8 mouse cellular contexts compared by ENCODE assay signal in the genomic region with DNA sequence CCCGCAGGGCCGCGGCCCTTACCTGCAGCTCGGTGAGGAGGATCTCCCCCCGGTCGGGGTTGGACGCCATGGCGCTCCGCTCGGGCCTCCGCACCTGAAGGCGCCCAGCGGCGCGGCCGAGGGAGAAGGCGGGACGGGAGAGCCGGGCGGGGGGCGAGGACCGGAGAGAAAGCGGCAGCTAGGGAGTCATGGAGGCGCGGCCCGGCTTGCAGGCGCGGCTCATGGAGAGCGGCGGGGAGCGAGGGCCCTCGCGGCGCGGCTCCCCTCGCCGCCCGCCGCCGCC. TPM values are rescaled to one million over a fixed set of nuclear protein-coding genes. Genes with fewer than 3 reads are reported as not detected.
DNase-seq lines count a peak whose midpoint lies in the region; ATAC-seq and TF ChIP-seq lines count a peak whose summit lies in the region.

No protein-coding gene starts in this region.

- 0% methylated on average over 21 of the region's 40 CpGs for WGBS in heart, embryonic 14.5 days
- 0% methylated on average over 19 of the region's 40 CpGs for WGBS in forebrain, embryonic 14.5 days
- under 1% methylated on average over 38 of the region's 40 CpGs for WGBS in liver, embryonic 15.5 days (ENCODE audit: insufficient replicate concordance)

- no peaks in the 10 kb centered on the region for H3K36me3 ChIP-seq in heart, embryonic 14.5 days (ENCODE audit: control insufficient read depth, insufficient read depth, low read length)
- 0 out of 2 replicates have a peak, but pooled peaks cover 3% of the 10 kb centered on the region for H3K36me3 ChIP-seq in E14TG2a.4 (ENCODE audit: insufficient read depth, low read length)
- H3K36me3 ChIP-seq in forebrain, embryonic 14.5 days (ENCODE audit: control insufficient read depth, insufficient read depth, low read length): no peaks in the 10 kb centered on the region
- no peaks in the 10 kb centered on the region; the same call in 1 of the 2 replicates for H3K36me3 ChIP-seq in liver, embryonic 15.5 days (replicated peaks)

- H3K4me3 ChIP-seq in heart, embryonic 14.5 days (ENCODE audit: control insufficient read depth in 1 of 2, insufficient read depth in 1 of 2, low read depth in 1 of 2, low read length in 2 of 2): peak overlapping the region; percentile 93 to 99
- peak overlapping the region; percentile 98 for H3K4me3 ChIP-seq in E14TG2a.4 (replicated peaks; ENCODE audit: low read length)
- peak overlapping the region; percentile 100 for H3K4me3 ChIP-seq in forebrain, embryonic 14.5 days (ENCODE audit: low read depth, low read length)
- peak overlapping the region; percentile 100 for H3K4me3 ChIP-seq in liver, embryonic 15.5 days (replicated peaks)

- no peak for DNase-seq in heart, adult 9 months (ENCODE audit: low spot score in 2 of 2)
- no peak for DNase-seq in forebrain, embryonic 14.5 days (ENCODE audit: low spot score)
- DNase-seq in frontal cortex, postnatal 14 days (ENCODE audit: low spot score in 2 of 2): no peak
- DNase-seq in embryo, embryonic 10 days (ENCODE audit: low spot score): no peak
- no peak for DNase-seq in cerebellum, adult 9-10 months

- no peaks in the 10 kb centered on the region for H3K27me3 ChIP-seq in heart, embryonic 14.5 days (ENCODE audit: control insufficient read depth, insufficient read depth, low read length)
- H3K27me3 ChIP-seq in E14TG2a.4 (ENCODE audit: insufficient read depth, low read length): no peaks in the 10 kb centered on the region
- H3K27me3 ChIP-seq in forebrain, embryonic 14.5 days (replicated peaks; ENCODE audit: control insufficient read depth, insufficient read depth, low read length): no peaks in the 10 kb centered on the region
- H3K27me3 ChIP-seq in liver, embryonic 15.5 days: no peaks in the 10 kb centered on the region

- ATAC-seq in heart, embryonic 14.5 days (ENCODE audit: insufficient number of reproducible peaks, insufficient read depth, low FRiP score, low read depth): peak; percentile 47
- no peak; the same call in 1 of the 2 replicates for ATAC-seq in forebrain, embryonic 14.5 days
- ATAC-seq in liver, embryonic 15.5 days (ENCODE audit: insufficient read depth): no peak

- peak overlapping the region; percentile 67 for H3K4me2 ChIP-seq in heart, embryonic 14.5 days (ENCODE audit: low read length)
- peak overlapping the region; percentile 60 for H3K4me2 ChIP-seq in forebrain, embryonic 14.5 days (ENCODE audit: low read length)
- peak overlapping the region; percentile 72 for H3K4me2 ChIP-seq in liver, embryonic 15.5 days

- H3K9me3 ChIP-seq in heart, embryonic 14.5 days (ENCODE audit: control insufficient read depth, low read length): no peaks in the 10 kb centered on the region
- H3K9me3 ChIP-seq in E14TG2a.4 (ENCODE audit: low read length): no peaks in the 10 kb centered on the region
- no peaks in the 10 kb centered on the region for H3K9me3 ChIP-seq in forebrain, embryonic 14.5 days (replicated peaks; ENCODE audit: control insufficient read depth, low read length)
- H3K9me3 ChIP-seq in liver, embryonic 15.5 days (replicated peaks): no peaks in the 10 kb centered on the region

- peak overlapping the region; percentile 92 to 96 for H3K27ac ChIP-seq in heart, embryonic 14.5 days (replicated peaks in 1 of 2; ENCODE audit: control insufficient read depth in 1 of 2, insufficient read depth in 1 of 2, low read depth in 2 of 2, low read length in 2 of 2)
- peak overlapping the region; percentile 94 for H3K27ac ChIP-seq in forebrain, embryonic 14.5 days (ENCODE audit: low read depth, low read length)
- peak overlapping the region; percentile 100 for H3K27ac ChIP-seq in liver, embryonic 15.5 days (replicated peaks)

- H3K4me1 ChIP-seq in heart, embryonic 14.5 days (ENCODE audit: control insufficient read depth in 2 of 2, insufficient read depth in 2 of 2, low read length in 2 of 2): peaks cover 0 to 11% of the 10 kb centered on the region in 2 experiments; a peak in 2 of 4 replicates
- H3K4me1 ChIP-seq in E14TG2a.4 (replicated peaks; ENCODE audit: low read depth, low read length): peaks cover 31% of the 10 kb centered on the region
- H3K4me1 ChIP-seq in forebrain, embryonic 14.5 days (ENCODE audit: control insufficient read depth, insufficient read depth, low read length): peaks cover 4% of the 10 kb centered on the region; the same call in 1 of the 2 replicates
- H3K4me1 ChIP-seq in liver, embryonic 15.5 days (replicated peaks): peaks cover 30% of the 10 kb centered on the region

- H3K9ac ChIP-seq in heart, embryonic 14.5 days (ENCODE audit: low read length): peak overlapping the region; percentile 97
- peak overlapping the region; percentile 92 for H3K9ac ChIP-seq in forebrain, embryonic 14.5 days (ENCODE audit: low read length)
- H3K9ac ChIP-seq in liver, embryonic 15.5 days: peak overlapping the region; percentile 100

- TF ChIP-seq CTCF in E14TG2a.4 (conservative IDR thresholded peaks at IDR 0.05; ENCODE audit: low read length): no peak

RNA-seq across cellular contexts. Expression of gene Pkn2, which starts 0.3 kb away (rescaled TPM):
- polyA plus RNA-seq in heart, embryonic 14.5 days (2014; fragmentation: Nextera tagmentation; extraction: Ambion mirVana): 40.5 and 43.9 TPM in 2 replicates
- 26.4 and 27.2 TPM in 2 replicates for polyA plus RNA-seq in forebrain, embryonic 14.5 days (2014; fragmentation: Nextera tagmentation; extraction: Ambion mirVana)
- 30.7 and 34.5 TPM in 2 replicates for polyA plus RNA-seq in liver, embryonic 15.5 days (2015; fragmentation: Nextera tagmentation; extraction: Ambion mirVana)
